Mouse (Mus musculus) A20 (cell line): Measurements from ENCODE around the gene Nr2c1.

Source experiments
- DNase-seq: peaks from one replicate; pipeline ENCODE4 v3.0.0-alpha.2; 2011; ENCODE audit warnings: low read depth, low spot score

Nr2c1 gene

DNA sequence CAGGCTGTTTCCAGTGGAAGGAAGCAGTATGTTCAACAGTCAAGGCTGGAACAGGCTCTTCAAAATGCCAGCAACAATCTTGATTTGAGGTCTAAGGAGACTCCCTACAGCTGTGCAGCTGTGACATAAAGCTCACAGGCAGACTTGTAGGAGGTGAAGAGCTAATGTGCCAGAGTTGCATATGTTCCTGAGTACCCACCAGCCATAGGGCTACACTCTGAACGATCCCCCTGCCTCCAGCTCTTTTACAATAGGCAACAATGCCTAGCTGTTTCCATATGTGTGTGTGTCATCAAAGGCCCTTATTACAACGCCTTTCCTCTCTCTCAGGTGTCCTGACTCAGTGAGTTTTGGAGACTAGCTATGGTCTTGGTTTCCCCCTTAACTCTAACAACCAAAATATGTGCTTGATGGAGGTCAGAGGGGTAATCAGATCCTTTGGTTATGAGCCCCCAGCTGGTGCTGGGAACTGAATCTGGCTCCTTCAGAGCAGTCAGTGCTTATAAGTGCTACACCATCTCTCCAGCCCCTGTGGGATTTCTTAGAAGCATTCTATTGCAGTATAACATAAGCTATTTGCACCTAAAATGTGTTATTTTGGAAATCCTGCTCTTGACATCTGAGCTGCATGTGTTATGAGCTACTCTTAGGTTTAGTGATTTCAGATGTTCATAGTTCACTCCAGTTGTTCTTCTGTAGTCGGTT, 7.4 kb upstream of the Nr2c1 start:
- no peak for DNase-seq

- no peak for DNase-seq
Observed at GRCm38 (mm10) chr10:94142427-94142826, 5.4 kb upstream of the Nr2c1 start.

- DNase-seq, result no peak
Observed at GRCm38 (mm10) chr10:94144581-94144980, 3.2 kb upstream of the Nr2c1 start.

- DNase-seq, result no peak
Observed at GRCm38 (mm10) chr10:94147391-94147755, 450 bp upstream of the Nr2c1 start.

- DNase-seq, result no peak
Observed at GRCm38 (mm10) chr10:94151488-94151887, 3.7 kb downstream of the Nr2c1 start.

DNA sequence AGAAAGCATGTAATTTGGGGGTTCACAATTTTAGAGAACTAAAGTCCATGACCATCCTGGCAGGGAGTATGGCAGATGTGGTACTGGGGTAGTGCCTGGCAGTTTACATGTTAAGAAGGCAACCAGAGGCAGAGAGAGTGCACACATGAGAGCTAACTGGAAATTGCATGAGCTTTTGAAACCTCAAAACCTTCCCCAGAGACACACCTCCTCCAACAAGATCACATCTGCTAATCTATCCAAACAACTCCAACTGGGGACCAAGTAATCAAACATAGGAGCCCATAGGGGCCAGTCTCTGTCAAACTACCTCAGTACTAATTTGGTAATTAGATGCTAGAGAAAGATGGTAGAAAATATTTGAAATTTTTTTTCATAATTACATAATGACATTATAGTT, 6.0 kb downstream of the Nr2c1 start:
- no peak for DNase-seq

DNA sequence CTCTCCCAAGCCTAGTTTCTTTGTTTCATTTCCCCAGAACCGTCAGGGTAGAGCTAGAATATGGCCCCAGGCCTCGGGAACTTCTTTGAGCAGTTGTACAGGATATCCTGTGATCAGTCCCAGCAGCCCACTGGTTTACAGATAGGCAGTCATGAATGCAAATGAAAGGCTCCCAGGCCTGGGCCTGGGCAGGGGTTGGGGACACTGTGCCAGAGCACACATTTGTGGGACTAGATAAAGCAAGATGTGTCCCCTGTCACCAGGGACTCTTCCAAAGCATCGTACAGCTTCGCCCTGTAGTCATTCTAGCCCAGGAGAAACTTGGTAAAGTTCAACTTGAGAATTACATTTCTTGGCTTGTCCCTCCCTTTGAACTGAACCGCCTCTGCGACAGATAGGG, 11.1 kb downstream of the Nr2c1 start:
- no peak for DNase-seq

GRCm38 (mm10) chr10:94159406-94159805, 11.6 kb downstream of the Nr2c1 start:
- no peak for DNase-seq

DNA sequence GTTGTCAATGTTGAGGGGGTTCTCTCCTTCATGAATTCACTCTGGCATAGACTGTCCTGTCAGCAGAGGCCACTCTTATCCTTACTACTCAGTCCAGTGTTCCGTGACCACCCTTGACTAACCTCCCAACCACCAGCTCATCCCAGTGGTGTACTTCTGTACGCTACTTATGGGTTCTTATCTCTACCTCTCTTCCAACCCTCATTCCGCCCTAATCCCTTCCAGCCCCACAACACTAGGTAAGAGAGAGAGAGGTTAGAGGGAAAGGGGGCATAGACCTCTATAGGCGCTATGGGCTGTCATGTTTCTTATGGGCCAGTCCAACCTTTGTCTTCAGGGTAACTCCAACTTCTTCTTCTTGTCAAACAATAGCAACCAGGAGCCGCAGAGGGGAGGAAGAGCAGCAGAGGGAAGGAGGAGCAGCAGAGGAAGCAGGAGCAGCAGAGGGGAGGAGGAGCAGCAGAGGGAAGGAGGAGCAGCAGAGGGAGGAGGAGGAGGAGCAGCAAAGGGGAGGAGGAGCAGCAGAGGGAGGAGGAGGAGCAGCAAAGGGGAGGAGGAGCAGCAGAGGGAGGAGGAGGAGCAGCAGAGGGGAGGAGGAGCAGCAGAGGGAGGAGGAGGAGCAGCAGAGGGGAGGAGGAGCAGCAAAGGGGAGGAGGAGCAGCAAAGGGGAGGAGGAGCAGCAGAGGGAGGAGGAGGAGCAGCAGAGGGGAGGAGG, 13.4 kb downstream of the Nr2c1 start:
- no peak for DNase-seq

- no peak for DNase-seq
Observed at GRCm38 (mm10) chr10:94162031-94162430, 14.2 kb downstream of the Nr2c1 start.

GRCm38 (mm10) chr10:94164104-94164845, 16.5 kb downstream of the Nr2c1 start:
- DNase-seq, result no peak

GRCm38 (mm10) chr10:94165426-94165825, 17.6 kb downstream of the Nr2c1 start:
- DNase-seq, result no peak

DNA sequence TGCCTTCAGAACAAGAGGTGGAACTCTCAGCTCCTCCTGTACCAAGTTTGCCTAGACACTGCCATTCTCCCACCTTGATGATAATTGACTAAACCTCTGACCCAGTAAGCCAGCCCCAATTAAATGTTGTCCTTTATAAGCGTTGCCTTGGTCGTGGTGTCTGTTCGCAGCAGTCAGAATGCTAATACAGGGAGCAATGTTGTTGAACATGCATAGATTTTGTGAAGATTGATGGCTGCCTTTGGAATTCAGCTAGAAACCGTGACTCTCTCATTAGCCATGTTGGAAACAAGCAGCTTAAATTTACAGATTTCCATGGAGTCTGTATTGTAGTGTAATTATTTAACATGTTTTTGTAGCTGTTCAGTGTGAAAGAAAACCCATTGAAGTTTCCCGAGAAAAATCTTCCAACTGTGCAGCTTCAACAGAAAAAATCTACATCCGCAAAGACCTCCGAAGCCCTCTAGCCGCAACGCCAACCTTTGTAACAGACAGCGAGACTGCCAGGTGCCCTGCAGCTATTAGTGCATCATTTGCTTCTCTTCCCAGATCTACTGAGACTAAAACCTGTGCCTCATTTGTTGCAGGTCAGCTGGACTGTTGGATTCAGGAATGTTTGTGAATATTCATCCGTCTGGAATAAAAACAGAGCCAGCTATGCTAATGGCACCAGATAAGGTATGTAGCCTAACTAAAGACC, 19.4 kb downstream of the Nr2c1 start:
- no peak for DNase-seq

DNA sequence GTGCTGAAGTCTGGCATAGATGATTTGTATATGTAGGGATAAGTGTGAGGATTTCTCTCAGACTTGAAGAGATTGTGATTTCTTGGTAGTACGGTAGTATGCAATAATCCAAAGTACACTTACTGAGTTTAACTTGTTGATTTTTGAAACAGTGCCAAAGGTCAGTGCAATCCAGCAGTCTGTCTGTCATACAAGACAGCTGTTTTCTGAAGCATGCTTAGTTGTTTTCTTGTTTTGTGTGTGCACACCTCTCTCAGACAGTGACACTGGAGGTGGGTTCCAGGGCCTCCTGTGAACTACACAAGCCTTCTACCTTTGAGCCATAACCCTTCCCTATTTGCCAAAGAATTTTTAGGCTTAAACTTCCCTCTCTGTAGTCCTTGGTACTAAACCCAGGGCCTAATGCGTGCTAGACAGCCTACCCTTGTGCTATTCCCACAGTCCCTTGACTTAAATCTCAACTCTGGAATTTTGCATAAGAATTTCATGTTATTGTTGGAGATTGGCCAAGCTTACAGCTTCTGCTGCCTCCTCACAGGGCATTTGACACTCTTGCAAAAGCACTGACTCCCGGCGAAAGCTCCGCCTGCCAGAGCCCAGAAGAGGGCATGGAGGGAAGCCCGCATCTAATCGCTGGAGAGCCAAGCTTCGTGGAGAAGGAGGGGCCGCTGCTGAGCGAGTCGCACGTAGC, 23.8 kb downstream of the Nr2c1 start:
- no peak for DNase-seq

- no peak for DNase-seq
Observed at GRCm38 (mm10) chr10:94172137-94172536, 24.3 kb downstream of the Nr2c1 start.

DNA sequence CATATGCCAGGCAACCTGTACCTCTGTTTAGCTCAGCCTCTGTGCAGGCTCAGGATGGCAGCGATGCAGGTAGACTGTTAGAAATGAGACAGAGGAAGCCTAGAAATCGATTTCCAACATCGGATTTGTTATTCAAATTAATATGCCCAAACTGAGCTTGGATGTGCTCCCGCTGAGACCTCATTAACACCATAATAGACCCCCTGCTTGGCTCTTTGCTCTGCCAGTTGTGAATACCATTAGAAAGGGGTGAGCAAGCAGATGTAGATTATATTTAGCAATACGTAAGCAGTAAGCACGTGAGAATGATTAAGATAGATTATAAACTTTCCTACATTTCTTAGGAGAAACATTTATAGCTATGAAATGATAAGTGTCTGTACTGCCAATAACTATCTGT, 24.9 kb downstream of the Nr2c1 start:
- DNase-seq, result no peak

- no peak for DNase-seq
Observed at GRCm38 (mm10) chr10:94174652-94175051, 26.8 kb downstream of the Nr2c1 start.

DNA sequence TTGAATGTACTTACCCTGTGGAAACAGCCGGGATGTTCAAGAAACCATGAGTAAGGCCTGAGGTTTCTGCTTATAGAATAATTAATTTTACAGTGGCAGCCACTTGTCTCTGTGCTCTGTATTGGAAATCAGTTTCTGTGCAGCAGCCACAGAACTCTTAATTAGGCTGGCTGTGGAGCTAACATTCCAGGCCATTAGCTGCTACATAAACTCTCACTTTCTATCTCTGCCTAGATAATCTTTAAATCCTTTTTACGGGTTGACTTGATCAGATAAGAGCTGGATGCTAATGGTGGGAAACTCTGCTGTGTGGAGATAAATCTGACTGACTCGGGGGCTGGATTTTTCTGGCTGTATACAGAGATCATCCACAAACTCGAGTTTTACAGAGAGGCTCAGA, 35.4 kb downstream of the Nr2c1 start:
- no peak for DNase-seq

DNA sequence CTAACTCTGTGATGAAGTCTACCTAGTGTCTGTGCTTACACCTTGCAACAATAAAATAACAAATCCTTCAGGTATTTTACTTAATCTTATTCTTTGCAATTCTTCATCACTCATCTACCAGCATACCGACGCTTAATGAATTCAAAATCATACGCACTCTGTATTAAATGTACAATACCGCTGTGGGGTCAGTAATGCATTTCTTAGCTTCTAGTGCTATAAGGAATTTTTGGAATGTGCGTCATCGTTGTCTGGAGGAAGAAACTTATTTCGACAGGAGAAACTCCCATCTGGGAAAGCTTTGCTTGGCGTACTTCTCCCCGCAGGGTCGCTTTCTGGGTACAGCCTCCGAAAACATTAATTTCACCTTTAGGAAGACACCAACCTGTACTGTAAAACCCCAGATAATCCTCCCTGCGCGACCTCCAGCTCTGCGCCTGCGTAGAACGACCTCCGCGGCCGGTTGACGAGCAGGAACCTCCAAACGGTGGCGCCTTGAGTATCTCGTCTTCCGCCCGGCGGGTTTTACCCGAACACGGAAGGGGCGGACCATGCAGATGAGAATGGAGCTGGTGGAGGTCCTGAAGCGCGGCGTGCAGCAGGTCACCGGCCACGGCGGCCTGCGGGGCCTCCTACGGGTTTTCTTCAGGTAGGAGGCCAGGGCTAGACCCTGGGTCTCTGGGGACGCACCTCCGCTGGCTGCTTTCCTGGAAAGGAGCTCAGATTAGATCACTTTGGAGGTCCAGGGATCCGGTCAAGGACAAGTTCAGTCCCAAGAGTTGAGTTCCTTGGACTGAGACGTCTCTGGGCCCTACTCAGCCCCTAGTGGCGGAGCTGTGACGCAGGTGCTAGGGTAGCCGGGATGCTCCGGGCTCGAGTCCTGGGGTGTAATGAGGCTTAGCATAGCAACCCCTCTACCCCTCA, 50.9 kb downstream of the Nr2c1 start, which contains the start of gene Ndufa12:
Gene Ndufa12, plus strand, starts transcription at position 239 of the 924 bp plus-strand sequence.
- DNase-seq, result peak; percentile 98

GRCm38 (mm10) chr10:94204973-94205372, 57.1 kb downstream of the Nr2c1 start:
- no peak for DNase-seq
